Mouse (Mus musculus): ENCODE data around the gene Mcrip2. TPM values are rescaled to one million over a fixed set of nuclear protein-coding genes. Genes with fewer than 3 reads are reported as not detected.

The Mcrip2 gene
- polyA plus RNA-seq, 2 experiments: 12.3 to 20.2 TPM

GRCm38 (mm10) chr17:25844396-25844901 is 24.1 kb downstream of the Mcrip2 start, which contains the start of gene Rhot2:
Rhot2 (minus strand) TSS chr17:25844851.
- H3K9me3 ChIP-seq (ENCODE audit: control insufficient read depth, low read length): no peaks in the 10 kb centered on the region
- H3K27me3 ChIP-seq (ENCODE audit: control insufficient read depth, insufficient read depth, low read length): no peaks in the 10 kb centered on the region
- peak; percentile 94 for ATAC-seq (ENCODE audit: low FRiP score, low read depth)
- peak within 1 kb of the TSS; percentile 63 for H3K4me2 ChIP-seq (replicated peaks; ENCODE audit: low read depth, low read length, severe bottlenecking)
- WGBS: 1% methylated on average over 21 of the region's 21 CpGs
- DNase-seq (ENCODE audit: low spot score): peak; percentile 96
- peak within 1 kb of the TSS; percentile 71 for H3K27ac ChIP-seq (replicated peaks; ENCODE audit: low read depth, low read length)
- H3K4me1 ChIP-seq (ENCODE audit: control insufficient read depth, insufficient read depth, low read length): peaks cover 10% of the 10 kb centered on the region; the same call in 1 of the 2 replicates
- H3K4me3 ChIP-seq (replicated peaks; ENCODE audit: low read length): peak within 1 kb of the TSS; percentile 90
- H3K36me3 ChIP-seq (ENCODE audit: control insufficient read depth, insufficient read depth, low read length): peaks cover 60% of the 10 kb centered on the region
- TF ChIP-seq POLR2A (IDR thresholded peaks at IDR 0.05; ENCODE audit: borderline replicate concordance, extremely low read depth, insufficient read depth, insufficient read length): peak; percentile 72; the same call in 1 of the 2 replicates
- H3K9ac ChIP-seq (ENCODE audit: low read depth, low read length, severe bottlenecking): peak within 1 kb of the TSS; percentile 82

GRCm38 (mm10) chr17:25843636-25844395 is 24.7 kb downstream of the Mcrip2 start:
- Histone ChIP-seq H3K4me3 (replicated peaks; ENCODE audit: low read length) (peak overlapping the region; percentile 90), H3K9ac (ENCODE audit: low read depth, low read length, severe bottlenecking) (peak overlapping the region; percentile 82), H3K4me1 (ENCODE audit: control insufficient read depth, insufficient read depth, low read length) (peaks cover 10% of the 10 kb centered on the region; the same call in 1 of the 2 replicates), H3K27ac (replicated peaks; ENCODE audit: low read depth, low read length) (peak overlapping the region; percentile 71), H3K9me3 (ENCODE audit: control insufficient read depth, low read length) (no peaks in the 10 kb centered on the region), H3K27me3 (ENCODE audit: control insufficient read depth, insufficient read depth, low read length) (no peaks in the 10 kb centered on the region), H3K36me3 (ENCODE audit: control insufficient read depth, insufficient read depth, low read length) (peaks cover 60% of the 10 kb centered on the region), H3K4me2 (replicated peaks; ENCODE audit: low read depth, low read length, severe bottlenecking) (peak overlapping the region; percentile 63)
- 4% methylated on average over 33 of the region's 38 CpGs for WGBS
- TF ChIP-seq POLR2A (IDR thresholded peaks at IDR 0.05; ENCODE audit: borderline replicate concordance, extremely low read depth, insufficient read depth, insufficient read length): no peak
- DNase-seq (ENCODE audit: low spot score): no peak
- 0 out of 2 replicates have a peak, but pooled peaks have one; percentile 0 for ATAC-seq (ENCODE audit: low FRiP score, low read depth)

DNA sequence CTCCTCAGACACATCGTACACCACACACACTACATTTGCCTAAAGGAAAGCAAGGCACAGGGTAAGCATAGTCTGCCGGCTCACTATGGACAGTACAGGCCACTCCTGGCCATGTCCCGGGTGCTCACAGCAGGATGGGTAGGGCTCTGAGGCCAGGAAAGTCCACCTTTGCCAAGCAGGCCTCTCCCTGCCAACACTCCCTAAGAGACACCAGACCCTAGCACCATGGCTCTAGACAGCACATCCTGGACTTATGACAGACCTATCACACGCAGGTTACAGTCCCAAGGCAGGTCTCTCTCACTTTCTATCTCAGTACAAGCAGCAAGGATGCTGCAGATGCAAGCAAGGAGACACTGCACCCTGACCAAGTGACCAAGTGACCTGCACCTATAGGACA is 25.4 kb downstream of the Mcrip2 start:
- 93% methylated on average over 4 of the region's 4 CpGs for WGBS
- no peaks in the 10 kb centered on the region for H3K9me3 ChIP-seq (ENCODE audit: control insufficient read depth, low read length)
- peak overlapping the region; percentile 82 for H3K9ac ChIP-seq (ENCODE audit: low read depth, low read length, severe bottlenecking)
- ATAC-seq (ENCODE audit: low FRiP score, low read depth): no peak
- no peak overlapping the region for H3K27ac ChIP-seq (replicated peaks; ENCODE audit: low read depth, low read length)
- peaks cover 57% of the 10 kb centered on the region for H3K36me3 ChIP-seq (ENCODE audit: control insufficient read depth, insufficient read depth, low read length)
- H3K4me2 ChIP-seq (replicated peaks; ENCODE audit: low read depth, low read length, severe bottlenecking): peak overlapping the region; percentile 63
- no peaks in the 10 kb centered on the region for H3K27me3 ChIP-seq (ENCODE audit: control insufficient read depth, insufficient read depth, low read length)
- no peak for DNase-seq (ENCODE audit: low spot score)
- peak overlapping the region; percentile 90 for H3K4me3 ChIP-seq (replicated peaks; ENCODE audit: low read length)
- H3K4me1 ChIP-seq (ENCODE audit: control insufficient read depth, insufficient read depth, low read length): peaks cover 10% of the 10 kb centered on the region; the same call in 1 of the 2 replicates
- no peak for TF ChIP-seq POLR2A (IDR thresholded peaks at IDR 0.05; ENCODE audit: borderline replicate concordance, extremely low read depth, insufficient read depth, insufficient read length)

- Histone ChIP-seq H3K4me3 (replicated peaks; ENCODE audit: low read length) (no peak overlapping the region), H3K9ac (ENCODE audit: low read depth, low read length, severe bottlenecking) (no peak overlapping the region), H3K9me3 (ENCODE audit: control insufficient read depth, low read length) (no peaks in the 10 kb centered on the region), H3K36me3 (ENCODE audit: control insufficient read depth, insufficient read depth, low read length) (peaks cover 58% of the 10 kb centered on the region), H3K27ac (replicated peaks; ENCODE audit: low read depth, low read length) (no peak overlapping the region), H3K4me2 (replicated peaks; ENCODE audit: low read depth, low read length, severe bottlenecking) (no peak overlapping the region), H3K4me1 (ENCODE audit: control insufficient read depth, insufficient read depth, low read length) (peaks cover 10% of the 10 kb centered on the region; the same call in 1 of the 2 replicates), H3K27me3 (ENCODE audit: control insufficient read depth, insufficient read depth, low read length) (no peaks in the 10 kb centered on the region)
- no peak for TF ChIP-seq POLR2A (IDR thresholded peaks at IDR 0.05; ENCODE audit: borderline replicate concordance, extremely low read depth, insufficient read depth, insufficient read length)
- WGBS: 85% methylated on average over 3 of the region's 3 CpGs
- ATAC-seq (ENCODE audit: low FRiP score, low read depth) (no peak), DNase-seq (ENCODE audit: low spot score) (no peak)
Observed at GRCm38 (mm10) chr17:25842509-25842908, 26.1 kb downstream of the Mcrip2 start.

- H3K4me2 ChIP-seq (replicated peaks; ENCODE audit: low read depth, low read length, severe bottlenecking): no peak within 1 kb of the TSS
- no peak within 1 kb of the TSS for H3K9ac ChIP-seq (ENCODE audit: low read depth, low read length, severe bottlenecking)
- peaks cover 54% of the 10 kb centered on the region for H3K36me3 ChIP-seq (ENCODE audit: control insufficient read depth, insufficient read depth, low read length)
- no peak for TF ChIP-seq POLR2A (IDR thresholded peaks at IDR 0.05; ENCODE audit: borderline replicate concordance, extremely low read depth, insufficient read depth, insufficient read length)
- no peaks in the 10 kb centered on the region for H3K27me3 ChIP-seq (ENCODE audit: control insufficient read depth, insufficient read depth, low read length)
- 95% methylated on average over 22 of the region's 22 CpGs for WGBS
- peaks cover 21% of the 10 kb centered on the region; the same call in 1 of the 2 replicates for H3K4me1 ChIP-seq (ENCODE audit: control insufficient read depth, insufficient read depth, low read length)
- H3K27ac ChIP-seq (replicated peaks; ENCODE audit: low read depth, low read length): no peak within 1 kb of the TSS
- DNase-seq (ENCODE audit: low spot score): no peak
- H3K9me3 ChIP-seq (ENCODE audit: control insufficient read depth, low read length): no peaks in the 10 kb centered on the region
- H3K4me3 ChIP-seq (replicated peaks; ENCODE audit: low read length): no peak within 1 kb of the TSS
- no peak for ATAC-seq (ENCODE audit: low FRiP score, low read depth)
Observed at GRCm38 (mm10) chr17:25841117-25841880, 27.3 kb downstream of the Mcrip2 start, which contains the start of gene Gm20683. Gm20683 (minus strand) TSS chr17:25841763.
